Mouse (Mus musculus): Measurements from ENCODE around the gene Hoxb6.

DNA sequence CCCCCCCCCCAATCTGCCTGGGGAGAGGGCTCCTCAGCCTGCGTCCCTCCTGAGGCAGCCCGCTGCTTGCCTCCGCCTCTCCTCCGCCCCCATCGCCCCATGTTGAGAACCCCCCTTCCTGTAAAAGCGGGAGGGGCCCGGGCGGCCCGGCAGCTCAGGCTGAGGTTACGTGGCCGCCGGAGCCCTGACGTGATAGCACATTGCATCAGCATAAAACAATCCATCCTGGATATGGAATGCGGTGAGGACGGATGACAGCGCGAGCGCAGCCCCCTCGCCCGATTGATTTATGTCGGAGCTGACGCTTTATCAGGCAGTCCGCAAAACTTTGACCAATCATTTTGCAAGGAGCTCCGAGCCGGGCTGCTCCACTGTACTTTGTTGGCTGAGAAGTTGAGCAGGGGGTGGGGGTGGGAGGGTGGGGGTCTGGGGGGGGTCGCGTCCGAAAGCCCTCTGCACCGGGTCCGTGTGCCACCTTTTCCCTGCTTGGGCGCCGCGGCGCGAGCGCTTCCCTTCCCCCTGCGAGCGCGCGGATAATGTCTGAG lies 21.2 kb upstream of the Hoxb6 start, which contains the start of gene Hoxb9:
- no peak for TF ChIP-seq CTCF (IDR thresholded peaks at IDR 0.05; ENCODE audit: extremely low read depth, insufficient read length, insufficient replicate concordance, low read depth, low read length)
- no peak for TF ChIP-seq POLR2A (IDR thresholded peaks at IDR 0.05; ENCODE audit: low read depth, low read length)

All from small intestine, adult 2 months (tissue).